Mouse (Mus musculus) MEL (cell line): ENCODE measurements around the gene Mrm3. TPM values are rescaled to one million over a fixed set of nuclear protein-coding genes. Genes with fewer than 3 reads are reported as not detected.

Experiments
- DNase-seq: peaks from one replicate; pipeline ENCODE4 v3.0.0; 2011; ENCODE audit warnings: low read depth, low spot score
- H3K27ac ChIP-seq: 2 replicates; pipeline ENCODE4 v1.5.1; 2012; ENCODE audit warnings: low read depth, mild to moderate bottlenecking, control low read depth, low read length, moderate library complexity; ENCODE audit not compliant: control insufficient read depth
- H3K27me3 ChIP-seq, 2 experiments: fragments of 150-350 bp in 1 of 2; sonication (generic) in 1 of 2; 2 replicates each; pipeline ENCODE4 v1.6.1; 2012; ENCODE audit warnings: low read length in 2 of 2, mild to moderate bottlenecking in 2 of 2, improper control_type of control experiment in 1 of 2, moderate library complexity in 1 of 2; ENCODE audit not compliant: insufficient read depth in 2 of 2, control insufficient read depth in 1 of 2
- H3K36me3 ChIP-seq, 2 experiments: 2 replicates each; pipeline ENCODE4 v1.6.1; 2012 to 2014; ENCODE audit warnings: low read length in 2 of 2, improper control_type of control experiment in 1 of 2, inconsistent platforms in 1 of 2, mild to moderate bottlenecking in 1 of 2; ENCODE audit not compliant: insufficient read depth in 2 of 2, control insufficient read depth in 1 of 2
- H3K4me1 ChIP-seq, 2 experiments: fragments of 150-350 bp in 1 of 2; sonication (generic) in 1 of 2; 2 replicates each; pipeline ENCODE4 v1.6.1; 2012; ENCODE audit warnings: low read length in 2 of 2, improper control_type of control experiment in 1 of 2, mild to moderate bottlenecking in 1 of 2; ENCODE audit not compliant: insufficient read depth in 2 of 2, control insufficient read depth in 1 of 2
- H3K4me3 ChIP-seq, 2 experiments: fragments of 150-350 bp in 1 of 2; sonication (generic) in 1 of 2; 2 replicates each; pipeline ENCODE4 v1.5.1; 2012; ENCODE audit warnings: low read depth in 2 of 2, low read length in 2 of 2, mild to moderate bottlenecking in 2 of 2, moderate library complexity in 2 of 2, control low read depth in 1 of 2, improper control_type of control experiment in 1 of 2; ENCODE audit not compliant: control insufficient read depth in 1 of 2, insufficient read depth in 1 of 2
- H3K79me2 ChIP-seq: 2 replicates; pipeline ENCODE4 v1.6.1; 2012; ENCODE audit warnings: mild to moderate bottlenecking, low read length, moderate library complexity; ENCODE audit not compliant: control insufficient read depth, poor library complexity, insufficient read depth
- H3K9ac ChIP-seq: 2 replicates; pipeline ENCODE4 v1.6.1; 2012; ENCODE audit warnings: low read depth, mild to moderate bottlenecking, control low read depth, low read length, moderate library complexity; ENCODE audit not compliant: control insufficient read depth, poor library complexity, severe bottlenecking
- H3K9me3 ChIP-seq: fragments of 150-350 bp; sonication (generic); replicated peaks from 2 replicates; pipeline ENCODE4 v1.6.1; 2012; ENCODE audit warnings: mild to moderate bottlenecking, low read length, improper control_type of control experiment, moderate library complexity; ENCODE audit not compliant: insufficient read depth
- BHLHE40 ChIP-seq: IDR thresholded peaks from 2 replicates; pipeline ENCODE4 v1.6.1; 2012; ENCODE audit warnings: low read depth, mild to moderate bottlenecking, inconsistent platforms, low read length, improper control_type of control experiment, borderline replicate concordance
- CHD1 ChIP-seq: IDR thresholded peaks from 2 replicates; pipeline ENCODE4 v1.6.1; 2012; ENCODE audit warnings: low read depth, mild to moderate bottlenecking, inconsistent platforms, low read length, improper control_type of control experiment
- CTCF ChIP-seq, 3 experiments: IDR thresholded peaks in 2 of 3; conservative IDR thresholded peaks in 1 of 3; 2 replicates each; pipeline ENCODE4 v1.5.1; 2011 to 2012; ENCODE audit warnings: low read length in 3 of 3, low read depth in 2 of 3, mild to moderate bottlenecking in 2 of 3, improper control_type of control experiment in 1 of 3, inconsistent platforms in 1 of 3, mixed read lengths in 1 of 3, moderate library complexity in 1 of 3; ENCODE audit not compliant: control insufficient read depth in 1 of 3, insufficient read depth in 1 of 3, poor library complexity in 1 of 3, severe bottlenecking in 1 of 3
- ELF1 ChIP-seq: IDR thresholded peaks from 2 replicates; pipeline ENCODE4 v1.6.1; 2014; ENCODE audit warnings: low read depth, mild to moderate bottlenecking, inconsistent platforms, low read length, improper control_type of control experiment, moderate library complexity
- HCFC1 ChIP-seq: IDR thresholded peaks from 2 replicates; pipeline ENCODE4 v1.6.1; 2012; ENCODE audit warnings: low read depth, mild to moderate bottlenecking, inconsistent platforms, low read length, improper control_type of control experiment, moderate library complexity
- KAT2A ChIP-seq: conservative IDR thresholded peaks from 2 replicates; pipeline ENCODE4 v1.6.1; 2012; ENCODE audit warnings: low read depth, low read length, improper control_type of control experiment, inconsistent platforms
- MAFK ChIP-seq: IDR thresholded peaks from 2 replicates; pipeline ENCODE4 v1.6.1; 2011; ENCODE audit warnings: low read depth, mild to moderate bottlenecking, low read length, improper control_type of control experiment, borderline replicate concordance
- MAZ ChIP-seq: IDR thresholded peaks from 2 replicates; pipeline ENCODE4 v1.6.1; 2012; ENCODE audit warnings: low read depth, mild to moderate bottlenecking, inconsistent platforms, low read length, improper control_type of control experiment
- MXI1 ChIP-seq: IDR thresholded peaks from 2 replicates; pipeline ENCODE4 v1.6.1; 2011; ENCODE audit warnings: mild to moderate bottlenecking, low read depth, low read length, improper control_type of control experiment
- MYC ChIP-seq: IDR thresholded peaks from 2 replicates; pipeline ENCODE4 v1.6.1; 2011; ENCODE audit warnings: low read depth, mild to moderate bottlenecking, low read length, improper control_type of control experiment, moderate library complexity
- NELFE ChIP-seq: IDR thresholded peaks from 2 replicates; pipeline ENCODE4 v1.6.1; 2011; ENCODE audit warnings: low read depth, low read length, improper control_type of control experiment
- NRF1 ChIP-seq: IDR thresholded peaks from 2 replicates; pipeline ENCODE4 v1.6.1; 2014; ENCODE audit warnings: low read depth, mild to moderate bottlenecking, inconsistent platforms, low read length, improper control_type of control experiment, moderate library complexity; ENCODE audit not compliant: poor library complexity, insufficient read depth, severe bottlenecking
- POLR2A ChIP-seq, 2 experiments: IDR thresholded peaks; 2 replicates each; pipeline ENCODE4 v1.6.1; 2011 to 2012; ENCODE audit warnings: low read length in 2 of 2, mild to moderate bottlenecking in 2 of 2, control low read depth in 1 of 2, improper control_type of control experiment in 1 of 2, low read depth in 1 of 2, moderate library complexity in 1 of 2; ENCODE audit not compliant: control insufficient read depth in 1 of 2, insufficient read depth in 1 of 2, poor library complexity in 1 of 2
- POLR2AphosphoS5 ChIP-seq: IDR thresholded peaks from 2 replicates; pipeline ENCODE4 v1.6.1; 2012; ENCODE audit warnings: low read depth, borderline replicate concordance, mild to moderate bottlenecking, inconsistent platforms, low read length, moderate library complexity, mixed read lengths
- RAD21 ChIP-seq: IDR thresholded peaks from 2 replicates; pipeline ENCODE4 v1.6.1; 2011; ENCODE audit warnings: mild to moderate bottlenecking, low read depth, low read length, improper control_type of control experiment
- TCF12 ChIP-seq: IDR thresholded peaks from 2 replicates; pipeline ENCODE4 v1.6.1; 2014; ENCODE audit warnings: low read depth, mild to moderate bottlenecking, inconsistent platforms, low read length, improper control_type of control experiment, moderate library complexity
- polyA plus RNA-seq, 2 experiments: library from polyadenylated mRNA; stranded (reverse) in 1 of 2; unstranded in 1 of 2; fragments of >175 nt in 1 of 2; fragments of >200 nt in 1 of 2; gene quantifications; 2 replicates each; pipeline versions ENCODE4 v1.2.1 to v1.2.4; 2012; ENCODE audit warnings: low replicate concordance in 2 of 2, low read depth in 1 of 2; ENCODE audit not compliant: insufficient read length in 2 of 2, insufficient read depth in 1 of 2, missing spikeins in 1 of 2
- total RNA-seq: library from RNA; depleted of rRNA; stranded (reverse); fragments of 300-350 nt; gene quantifications from 2 replicates; pipeline ENCODE4 v1.2.3, GENCODE M21; 2012

Mrm3 gene
- total and polyA plus RNA-seq, 3 experiments = 27.7 to 65.7 TPM; not detected in 1

GRCm38 (mm10) chr11:76246439-76246838 is 2.9 kb downstream of the Mrm3 start:
- no peak overlapping the region for H3K9ac ChIP-seq
- no peak for DNase-seq
- no peak overlapping the region for H3K27ac ChIP-seq
- H3K4me3 ChIP-seq = no peak overlapping the region
- H3K79me2 ChIP-seq = peaks cover 29% of the 10 kb centered on the region
- TF ChIP-seq HCFC1 (no peak), MAFK (peak; percentile 83)
- TF ChIP-seq, all 39 proteins: peak for 1
- Histone ChIP-seq H3K9me3 (no peaks in the 10 kb centered on the region), H3K36me3 (peaks cover 4 to 19% of the 10 kb centered on the region in 2 experiments; a peak in 3 of 4 replicates), H3K4me1 (peaks cover 0 to 12% of the 10 kb centered on the region in 2 experiments; a peak in 2 of 4 replicates), H3K27me3 (no peaks in the 10 kb centered on the region)

DNA sequence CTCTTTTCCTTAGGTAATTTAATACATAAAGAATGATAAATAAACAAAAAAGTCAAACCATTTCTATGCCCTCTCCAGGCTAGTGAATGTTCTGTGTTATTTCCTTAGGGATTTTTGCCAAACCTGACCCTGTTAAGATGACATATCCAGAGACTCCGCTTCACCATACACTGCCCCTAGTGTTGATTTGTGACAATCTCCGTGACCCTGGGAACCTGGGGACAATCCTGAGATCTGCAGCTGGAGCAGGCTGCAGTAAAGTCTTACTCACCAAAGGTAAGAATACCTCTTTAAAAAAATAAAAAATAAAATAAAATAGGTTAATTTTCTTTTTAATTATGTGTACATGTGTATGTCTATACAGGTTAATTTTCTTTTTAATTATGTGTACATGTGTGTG is 3.7 kb downstream of the Mrm3 start:
- DNase-seq = peak; percentile 51
- Histone ChIP-seq H3K27ac (no peak overlapping the region), H3K36me3 (peaks cover 4 to 19% of the 10 kb centered on the region in 2 experiments; a peak in 3 of 4 replicates), H3K9ac (no peak overlapping the region), H3K27me3 (no peaks in the 10 kb centered on the region), H3K4me3 (no peak overlapping the region), H3K4me1 (peaks cover 0 to 12% of the 10 kb centered on the region in 2 experiments; a peak in 2 of 4 replicates)
- TF ChIP-seq CHD1 (no peak), MYC (no peak), ELF1 (no peak), CTCF (IDR thresholded peaks at IDR 0.05 in 2 of 3, conservative IDR thresholded peaks at IDR 0.05 in 1 of 3; ENCODE audit: control insufficient read depth in 1 of 3, insufficient read depth in 1 of 3, low read depth in 2 of 3, low read length in 3 of 3, poor library complexity in 1 of 3, severe bottlenecking in 1 of 3) (peak; percentile 12 to 41 (median 24); a peak in 4 of 6 replicates)
- TF ChIP-seq, all 39 proteins: peak for 1
- peaks cover 29% of the 10 kb centered on the region for H3K79me2 ChIP-seq
- H3K9me3 ChIP-seq = no peaks in the 10 kb centered on the region

- Histone ChIP-seq H3K4me3 (no peak overlapping the region), H3K27ac (no peak overlapping the region), H3K36me3 (peaks cover 0 to 2% of the 10 kb centered on the region in 2 experiments; a peak in 2 of 4 replicates), H3K9me3 (no peaks in the 10 kb centered on the region), H3K4me1 (no peaks in the 10 kb centered on the region), H3K79me2 (no peaks in the 10 kb centered on the region), H3K9ac (no peak overlapping the region), H3K27me3 (no peaks in the 10 kb centered on the region)
- DNase-seq = no peak
- no peak for TF ChIP-seq TCF12
- TF ChIP-seq POLR2AphosphoS5 = no peak
- no peak for TF ChIP-seq NELFE
- TF ChIP-seq BHLHE40 = no peak
- no peak for TF ChIP-seq NRF1
- TF ChIP-seq MAZ = no peak
- no peak for TF ChIP-seq RAD21
- no peak for TF ChIP-seq POLR2A (IDR thresholded peaks at IDR 0.05; ENCODE audit: control insufficient read depth in 1 of 2, insufficient read depth in 1 of 2, low read depth in 1 of 2, low read length in 2 of 2, poor library complexity in 1 of 2)
- TF ChIP-seq MXI1 = no peak
- TF ChIP-seq KAT2A = no peak
Observed at GRCm38 (mm10) chr11:76252036-76252435, 8.5 kb downstream of the Mrm3 start.
